Comparison of ENCODE assay signal across 7 mouse cellular contexts in genomic region chr6:12747856-12748450, GRCm38 (mm10). TPM values are rescaled to one million over a fixed set of nuclear protein-coding genes. Genes with fewer than 3 reads are reported as not detected.
A peak's percentile ranks its signal among the peaks of the same experiment; 100 is the strongest.
DNase-seq lines count a peak whose midpoint lies in the region; ATAC-seq and TF ChIP-seq lines count a peak whose summit lies in the region.

No protein-coding gene starts in this region.

- TF ChIP-seq CTCF in lung, postnatal 0 days (IDR thresholded peaks at IDR 0.05): no peak

- H3K27me3 ChIP-seq in lung, postnatal 0 days (replicated peaks; ENCODE audit: insufficient read depth, low read length): no peaks in the 10 kb centered on the region
- H3K27me3 ChIP-seq in forebrain, embryonic 12.5 days: peaks cover 10% of the 10 kb centered on the region
- no peaks in the 10 kb centered on the region for H3K27me3 ChIP-seq in hindbrain, embryonic 15.5 days
- no peaks in the 10 kb centered on the region for H3K27me3 ChIP-seq in limb, embryonic 13.5 days

- H3K9ac ChIP-seq in lung, postnatal 0 days (replicated peaks; ENCODE audit: low read depth): no peak overlapping the region
- H3K9ac ChIP-seq in forebrain, embryonic 12.5 days: 0 out of 2 replicates have a peak overlapping the region, but pooled peaks have one; percentile 29
- H3K9ac ChIP-seq in hindbrain, embryonic 15.5 days: peak overlapping the region; percentile 84
- H3K9ac ChIP-seq in limb, embryonic 13.5 days: peak overlapping the region; percentile 78

- peak; percentile 7 for DNase-seq in lung, postnatal 0 days (ENCODE audit: low spot score)
- DNase-seq in lung, postnatal 4 days: no peak
- peak; percentile 25 to 40 for DNase-seq in right cerebral cortex, postnatal 10 days (ENCODE audit: low spot score in 2 of 2)
- DNase-seq in thymus, postnatal 36 days: no peak

- TF ChIP-seq EP300 in lung, postnatal 0 days (IDR thresholded peaks at IDR 0.05): no peak

- peak overlapping the region; percentile 88 for H3K4me2 ChIP-seq in lung, postnatal 0 days (replicated peaks; ENCODE audit: low read depth, low read length)
- H3K4me2 ChIP-seq in forebrain, embryonic 12.5 days: peak overlapping the region; percentile 89
- H3K4me2 ChIP-seq in hindbrain, embryonic 15.5 days: peak overlapping the region; percentile 69
- H3K4me2 ChIP-seq in limb, embryonic 13.5 days (replicated peaks): peak overlapping the region; percentile 91

- H3K27ac ChIP-seq in lung, postnatal 0 days (ENCODE audit: low read length): no peak overlapping the region
- H3K27ac ChIP-seq in forebrain, embryonic 12.5 days: no peak overlapping the region
- peak overlapping the region; percentile 96 for H3K27ac ChIP-seq in hindbrain, embryonic 15.5 days (replicated peaks)
- H3K27ac ChIP-seq in limb, embryonic 13.5 days: no peak overlapping the region

- peak overlapping the region; percentile 54 for H3K4me3 ChIP-seq in lung, postnatal 0 days (ENCODE audit: low read depth, low read length)
- H3K4me3 ChIP-seq in forebrain, embryonic 12.5 days (replicated peaks): peak overlapping the region; percentile 61
- peak overlapping the region; percentile 65 for H3K4me3 ChIP-seq in hindbrain, embryonic 15.5 days
- peak overlapping the region; percentile 70 for H3K4me3 ChIP-seq in limb, embryonic 13.5 days

- H3K9me3 ChIP-seq in lung, postnatal 0 days (ENCODE audit: low read length): no peaks in the 10 kb centered on the region
- no peaks in the 10 kb centered on the region for H3K9me3 ChIP-seq in forebrain, embryonic 12.5 days
- no peaks in the 10 kb centered on the region for H3K9me3 ChIP-seq in hindbrain, embryonic 15.5 days
- H3K9me3 ChIP-seq in limb, embryonic 13.5 days: no peaks in the 10 kb centered on the region

- H3K4me1 ChIP-seq in lung, postnatal 0 days (ENCODE audit: insufficient read depth, low read depth, low read length): no peaks in the 10 kb centered on the region
- H3K4me1 ChIP-seq in forebrain, embryonic 12.5 days: peaks cover 21% of the 10 kb centered on the region
- H3K4me1 ChIP-seq in hindbrain, embryonic 15.5 days (replicated peaks): peaks cover 24% of the 10 kb centered on the region
- H3K4me1 ChIP-seq in limb, embryonic 13.5 days: peaks cover 6% of the 10 kb centered on the region; the same call in 1 of the 2 replicates

- no peak for ATAC-seq in lung, postnatal 0 days
- ATAC-seq in forebrain, embryonic 12.5 days (ENCODE audit: low FRiP score): no peak
- ATAC-seq in hindbrain, embryonic 15.5 days (ENCODE audit: low FRiP score, low read depth): 0 out of 2 replicates have a peak, but pooled peaks have one; percentile 33
- ATAC-seq in limb, embryonic 13.5 days (ENCODE audit: low FRiP score, low read depth): no peak

- 13% methylated on average over 11 of the region's 11 CpGs for WGBS in lung, postnatal 0 days
- WGBS in forebrain, embryonic 12.5 days: 5% methylated on average over 11 of the region's 11 CpGs
- 3% methylated on average over 11 of the region's 11 CpGs for WGBS in hindbrain, embryonic 15.5 days
- 6% methylated on average over 11 of the region's 11 CpGs for WGBS in limb, embryonic 13.5 days

- no peaks in the 10 kb centered on the region for H3K36me3 ChIP-seq in lung, postnatal 0 days (ENCODE audit: insufficient read depth, low read length)
- H3K36me3 ChIP-seq in forebrain, embryonic 12.5 days (replicated peaks): no peaks in the 10 kb centered on the region
- H3K36me3 ChIP-seq in hindbrain, embryonic 15.5 days: no peaks in the 10 kb centered on the region
- no peaks in the 10 kb centered on the region for H3K36me3 ChIP-seq in limb, embryonic 13.5 days

RNA-seq across cellular contexts. Expression of gene Thsd7a, which starts 1.3 kb away (rescaled TPM):
- 2.8 and 3.6 TPM in 2 replicates for polyA plus RNA-seq in lung, postnatal 0 days (2015; fragmentation: Nextera tagmentation; extraction: Ambion mirVana)
- polyA plus RNA-seq in forebrain, embryonic 12.5 days (2016; fragmentation: Nextera tagmentation; extraction: Ambion mirVana): 11.3 and 12.3 TPM in 2 replicates
- 30.4 and 32.8 TPM in 2 replicates for polyA plus RNA-seq in hindbrain, embryonic 15.5 days (2015; fragmentation: Nextera tagmentation; extraction: Ambion mirVana)
- 6.6 and 7.6 TPM in 2 replicates for polyA plus RNA-seq in limb, embryonic 13.5 days (2015; fragmentation: Nextera tagmentation; extraction: Ambion mirVana)

Comparison
In these comparisons a context has a peak if more than half of its experiments do, and no peak if none do; other contexts are left out.
1. DNase-seq: peak in lung, postnatal 0 days (single experiment) and right cerebral cortex, postnatal 10 days (2 of 2); none in lung, postnatal 4 days (0 of 2) and thymus, postnatal 36 days (0 of 2).
2. Peak in every context shown above with its lines, with median percentiles within 50 percentile points of each other: H3K4me2 ChIP-seq and H3K4me3 ChIP-seq.